Mouse (Mus musculus) hindbrain, embryonic 10.5 days (tissue): ENCODE measurements around the gene Olfml3. TPM values are rescaled to one million over a fixed set of nuclear protein-coding genes. Genes with fewer than 3 reads are reported as not detected.
A peak's percentile ranks its signal among the peaks of the same experiment; 100 is the strongest.

Experiments
- DNase-seq: peaks from one replicate; pipeline ENCODE4 v3.0.0-alpha.2; 2017; ENCODE audit warnings: low spot score
- H3K27ac ChIP-seq: fragments of 300-500 bp; sonication (generic); 2 replicates; pipeline ENCODE4 v1.5.1; 2016; ENCODE audit warnings: mild to moderate bottlenecking, moderate library complexity
- H3K27me3 ChIP-seq: fragments of 300-500 bp; sonication (generic); 2 replicates; pipeline ENCODE4 v1.6.1; 2016; ENCODE audit warnings: mild to moderate bottlenecking; ENCODE audit not compliant: poor library complexity, insufficient read depth, severe bottlenecking
- H3K36me3 ChIP-seq: fragments of 300-500 bp; sonication (generic); 2 replicates; pipeline ENCODE4 v1.6.1; 2016; ENCODE audit warnings: mild to moderate bottlenecking, moderate library complexity
- H3K4me1 ChIP-seq: fragments of 300-500 bp; sonication (generic); replicated peaks from 2 replicates; pipeline ENCODE4 v1.6.1; 2016; ENCODE audit warnings: mild to moderate bottlenecking
- H3K4me3 ChIP-seq: fragments of 300-500 bp; sonication (generic); 2 replicates; pipeline ENCODE4 v1.5.1; 2016; ENCODE audit warnings: mild to moderate bottlenecking, moderate library complexity
- H3K9me3 ChIP-seq: fragments of 300-500 bp; sonication (generic); 2 replicates; pipeline ENCODE4 v1.6.1; 2016; ENCODE audit warnings: mild to moderate bottlenecking, moderate library complexity
- WGBS: fragments of 180-500 bp; shearing (Covaris S2); methylation state at CpG from one replicate; pipeline ENCODE4 v1.1.7; 2016; 5-methylcytosine and 5-hydroxymethylcytosine counted together
- polyA plus RNA-seq: library from polyadenylated mRNA; unstranded; fragments of >200 nt; fragmentation: Nextera tagmentation; extraction: Ambion mirVana; gene quantifications from 2 replicates; pipeline ENCODE4 v1.2.1, GENCODE M21; 2016

Olfml3 gene
- 10.6 and 11.5 TPM in 2 replicates for polyA plus RNA-seq

- Histone ChIP-seq H3K9me3 (no peaks in the 10 kb centered on the region), H3K4me1 (peaks cover 70% of the 10 kb centered on the region), H3K27ac (peak within 1 kb of the TSS; percentile 88), H3K4me3 (peak within 1 kb of the TSS; percentile 43), H3K27me3 (no peaks in the 10 kb centered on the region), H3K36me3 (peaks cover 13% of the 10 kb centered on the region)
- peak; percentile 93 for DNase-seq
- 1% methylated on average over 18 of the region's 18 CpGs for WGBS
These were observed at the start of gene Olfml3 for GRCm38 (mm10) chr3:103737778-103738571. TSS of gene Olfml3 (minus strand) at chr3:103738001.

DNA sequence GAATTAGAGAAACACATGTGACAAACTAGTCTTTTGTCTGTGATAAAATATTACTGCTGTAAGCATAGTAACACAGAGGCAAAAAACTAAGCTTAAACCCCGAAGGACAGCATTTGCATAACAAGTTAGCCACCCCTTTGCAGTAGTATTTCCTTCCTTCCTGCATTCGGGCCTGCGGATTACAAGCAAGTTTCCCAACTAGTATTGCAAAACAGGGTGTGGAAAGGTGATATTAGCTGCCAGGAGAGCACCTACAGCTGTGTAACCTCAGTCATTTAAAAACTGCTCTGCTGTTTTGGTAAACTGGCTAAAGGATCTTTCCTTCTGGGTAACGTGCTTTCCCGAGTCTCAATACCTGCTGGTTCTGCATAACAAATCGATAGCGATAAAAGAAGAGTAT, 49.4 kb upstream of the Olfml3 start:
- no peak for DNase-seq
- Histone ChIP-seq H3K4me1 (peaks cover 23% of the 10 kb centered on the region), H3K36me3 (no peaks in the 10 kb centered on the region), H3K27me3 (no peaks in the 10 kb centered on the region), H3K9me3 (no peaks in the 10 kb centered on the region), H3K4me3 (no peak overlapping the region), H3K27ac (no peak overlapping the region)
- 67% methylated on average over 7 of the region's 7 CpGs for WGBS

DNA sequence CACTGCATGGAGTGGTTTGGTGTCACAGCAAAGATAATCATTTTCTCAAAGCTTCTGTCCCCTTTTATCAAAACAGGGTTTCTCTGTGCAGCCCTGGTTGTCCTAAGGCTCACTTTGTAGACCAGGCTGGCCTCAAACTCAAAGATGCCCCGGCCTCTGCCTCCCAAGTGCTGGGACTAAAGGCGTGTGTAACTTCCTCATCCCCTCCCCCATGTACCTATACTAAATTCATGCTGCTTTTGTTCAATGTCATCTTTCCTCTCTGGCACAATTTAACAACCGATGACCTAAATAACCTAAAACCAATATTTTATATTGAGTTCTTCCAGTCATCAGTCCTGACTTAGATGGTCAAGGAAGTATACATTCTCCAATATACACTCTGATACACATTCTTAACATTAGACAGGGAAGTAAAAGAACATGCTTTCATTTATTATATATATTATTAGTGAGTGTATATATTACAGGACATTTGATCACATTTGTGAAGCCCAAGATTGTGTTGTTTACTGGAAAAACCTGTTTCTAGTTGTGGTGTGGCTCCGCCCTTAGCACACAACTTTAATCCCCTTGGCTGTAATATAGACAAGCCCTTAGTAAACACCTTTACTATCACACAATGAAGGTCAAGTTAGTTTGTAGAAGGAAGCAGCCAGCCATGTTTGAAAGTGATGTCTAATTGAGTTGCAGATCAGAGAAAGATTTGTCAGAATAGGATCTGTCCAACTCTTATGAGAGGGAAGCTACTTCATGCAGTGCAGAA, 45.2 kb upstream of the Olfml3 start:
- no peaks in the 10 kb centered on the region for H3K4me1 ChIP-seq
- 87% methylated on average over 4 of the region's 4 CpGs for WGBS
- H3K27ac ChIP-seq, result no peak overlapping the region
- no peak overlapping the region for H3K4me3 ChIP-seq
- H3K36me3 ChIP-seq, result peaks cover 3% of the 10 kb centered on the region
- H3K27me3 ChIP-seq, result no peaks in the 10 kb centered on the region
- DNase-seq, result no peak
- no peaks in the 10 kb centered on the region for H3K9me3 ChIP-seq

- 85% methylated on average over 5 of the region's 5 CpGs for WGBS
- no peaks in the 10 kb centered on the region for H3K4me1 ChIP-seq
These were observed 43.0 kb upstream of the Olfml3 start for GRCm38 (mm10) chr3:103780777-103781176.

GRCm38 (mm10) chr3:103780271-103780670, 42.5 kb upstream of the Olfml3 start:
- Histone ChIP-seq H3K4me1 (no peaks in the 10 kb centered on the region), H3K4me3 (no peak overlapping the region), H3K27ac (no peak overlapping the region), H3K27me3 (no peaks in the 10 kb centered on the region), H3K36me3 (peaks cover 24% of the 10 kb centered on the region), H3K9me3 (no peaks in the 10 kb centered on the region)
- DNase-seq, result no peak
- 88% methylated on average over 3 of the region's 3 CpGs for WGBS

More at GRCm38 (mm10) chr3:103780777-103781176, 43.0 kb upstream of the Olfml3 start:
- Histone ChIP-seq H3K27me3 (no peaks in the 10 kb centered on the region), H3K9me3 (no peaks in the 10 kb centered on the region), H3K4me3 (no peak overlapping the region), H3K27ac (no peak overlapping the region), H3K36me3 (peaks cover 19% of the 10 kb centered on the region)
- DNase-seq, result no peak

GRCm38 (mm10) chr3:103779183-103779582, 41.4 kb upstream of the Olfml3 start:
- Histone ChIP-seq H3K27me3 (no peaks in the 10 kb centered on the region), H3K36me3 (peaks cover 26% of the 10 kb centered on the region)
- WGBS, result 90% methylated on average over 7 of the region's 7 CpGs

DNA sequence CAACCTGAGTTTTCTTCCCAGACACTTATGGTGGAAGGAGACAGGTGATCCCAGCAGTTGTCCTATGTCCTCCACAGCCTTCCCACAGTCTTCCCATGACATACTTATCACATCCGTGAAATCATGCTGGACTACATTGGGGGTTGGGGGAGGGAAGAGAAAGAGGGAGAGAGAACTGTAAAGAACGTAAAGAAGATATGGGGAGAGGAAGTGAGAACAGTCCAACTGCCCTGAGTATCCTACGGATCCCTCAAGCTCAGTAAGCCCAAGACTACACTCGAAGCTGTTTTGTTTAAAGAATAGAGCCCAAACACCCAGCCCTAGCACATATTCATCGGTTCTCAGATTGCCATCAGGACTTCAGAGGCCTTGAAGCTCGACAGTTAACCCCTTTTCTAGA, 40.9 kb upstream of the Olfml3 start:
- DNase-seq, result no peak
- H3K36me3 ChIP-seq, result peaks cover 31% of the 10 kb centered on the region
- WGBS, result 92% methylated on average over 6 of the region's 6 CpGs

More at GRCm38 (mm10) chr3:103779183-103779582, 41.4 kb upstream of the Olfml3 start:
- no peaks in the 10 kb centered on the region for H3K4me1 ChIP-seq
- DNase-seq, result no peak
- no peaks in the 10 kb centered on the region for H3K9me3 ChIP-seq
- no peak overlapping the region for H3K4me3 ChIP-seq
- no peak overlapping the region for H3K27ac ChIP-seq

GRCm38 (mm10) chr3:103777940-103778339, 40.1 kb upstream of the Olfml3 start:
- Histone ChIP-seq H3K4me1 (no peaks in the 10 kb centered on the region), H3K4me3 (no peak overlapping the region)
- 93% methylated on average over 11 of the region's 11 CpGs for WGBS

More for the DNA sequence above, 40.9 kb upstream of the Olfml3 start:
- H3K27me3 ChIP-seq, result no peaks in the 10 kb centered on the region
- H3K4me3 ChIP-seq, result no peak overlapping the region
- H3K27ac ChIP-seq, result no peak overlapping the region
- no peaks in the 10 kb centered on the region for H3K4me1 ChIP-seq
- H3K9me3 ChIP-seq, result no peaks in the 10 kb centered on the region

DNA sequence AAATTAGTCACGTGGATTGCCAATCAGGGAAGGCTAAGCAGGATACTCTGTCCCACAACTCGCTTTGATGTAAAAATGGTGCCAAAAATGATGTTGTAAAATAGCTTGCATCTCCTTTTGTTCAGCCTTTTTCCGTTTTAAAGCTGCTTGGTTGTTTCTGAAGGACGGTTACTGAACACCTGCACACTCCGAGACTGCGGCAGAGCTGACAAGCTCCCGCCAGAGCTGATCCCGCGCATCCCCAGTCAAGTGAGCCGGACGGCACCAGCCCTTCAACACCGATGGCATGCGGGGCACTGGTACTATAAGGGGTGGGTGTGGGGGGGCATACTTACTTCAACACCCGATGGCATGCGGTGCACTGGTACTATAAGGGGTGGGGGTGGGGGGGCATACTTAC, 36.2 kb upstream of the Olfml3 start:
- Histone ChIP-seq H3K27ac (no peak overlapping the region), H3K9me3 (no peaks in the 10 kb centered on the region), H3K4me3 (no peak overlapping the region), H3K27me3 (no peaks in the 10 kb centered on the region), H3K36me3 (peaks cover 57% of the 10 kb centered on the region), H3K4me1 (no peaks in the 10 kb centered on the region)
- no peak for DNase-seq
- WGBS, result 93% methylated on average over 15 of the region's 15 CpGs

More at GRCm38 (mm10) chr3:103777940-103778339, 40.1 kb upstream of the Olfml3 start:
- Histone ChIP-seq H3K36me3 (peaks cover 37% of the 10 kb centered on the region), H3K9me3 (no peaks in the 10 kb centered on the region), H3K27ac (no peak overlapping the region), H3K27me3 (no peaks in the 10 kb centered on the region)
- DNase-seq, result no peak

- Histone ChIP-seq H3K36me3 (peaks cover 62% of the 10 kb centered on the region), H3K27ac (no peak overlapping the region), H3K4me1 (no peaks in the 10 kb centered on the region), H3K27me3 (no peaks in the 10 kb centered on the region), H3K9me3 (no peaks in the 10 kb centered on the region), H3K4me3 (no peak overlapping the region)
- 89% methylated on average over 3 of the region's 3 CpGs for WGBS
- DNase-seq, result no peak
These were observed 35.7 kb upstream of the Olfml3 start for GRCm38 (mm10) chr3:103773508-103773907.

GRCm38 (mm10) chr3:103772846-103773245, 35.0 kb upstream of the Olfml3 start:
- H3K36me3 ChIP-seq, result peaks cover 62% of the 10 kb centered on the region
- no peaks in the 10 kb centered on the region for H3K9me3 ChIP-seq
- DNase-seq, result no peak
- WGBS, result 93% methylated on average over 4 of the region's 4 CpGs
- no peaks in the 10 kb centered on the region for H3K27me3 ChIP-seq
- no peak overlapping the region for H3K4me3 ChIP-seq
- no peaks in the 10 kb centered on the region for H3K4me1 ChIP-seq
- no peak overlapping the region for H3K27ac ChIP-seq

- Histone ChIP-seq H3K27ac (no peak overlapping the region), H3K9me3 (no peaks in the 10 kb centered on the region), H3K4me1 (no peaks in the 10 kb centered on the region), H3K36me3 (peaks cover 50% of the 10 kb centered on the region), H3K4me3 (no peak overlapping the region), H3K27me3 (no peaks in the 10 kb centered on the region)
- no peak for DNase-seq
- 91% methylated on average over 9 of the region's 9 CpGs for WGBS
These were observed 33.8 kb upstream of the Olfml3 start for GRCm38 (mm10) chr3:103771531-103772130.

DNA sequence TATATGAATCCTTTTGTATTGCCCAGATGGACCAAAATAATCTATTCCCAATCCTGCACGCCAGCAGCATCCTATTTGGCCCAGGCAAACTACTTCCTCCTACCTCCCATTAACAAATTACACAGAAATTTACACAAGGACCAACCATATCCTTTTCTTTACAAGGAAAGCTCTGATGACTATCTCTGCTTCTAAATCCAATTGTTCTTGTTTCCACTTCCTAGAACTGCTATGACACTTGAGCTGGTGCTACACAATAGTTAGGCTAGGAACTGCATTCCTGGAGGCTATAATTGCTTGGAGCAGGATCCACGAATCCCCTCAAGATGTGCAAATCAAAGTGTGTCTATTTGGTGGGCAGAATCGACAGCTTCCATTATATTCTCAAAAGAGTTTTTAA, 29.0 kb upstream of the Olfml3 start:
- H3K27ac ChIP-seq, result no peak overlapping the region
- H3K4me3 ChIP-seq, result no peak overlapping the region
- no peaks in the 10 kb centered on the region for H3K9me3 ChIP-seq
- no peak for DNase-seq
- WGBS, result 77% methylated on average over 3 of the region's 3 CpGs
- H3K4me1 ChIP-seq, result no peaks in the 10 kb centered on the region
- peaks cover 54% of the 10 kb centered on the region for H3K36me3 ChIP-seq
- no peaks in the 10 kb centered on the region for H3K27me3 ChIP-seq
